Mouse (Mus musculus) forebrain, postnatal 0 days (tissue): ENCODE results near the gene P3h1. TPM values are rescaled to one million over a fixed set of nuclear protein-coding genes. Genes with fewer than 3 reads are reported as not detected.

ENCODE experiments used
- ATAC-seq: fragments of 200-750 bp; cut with Nextera tagmentation; 2 replicates; pipeline ENCODE4 v1.8.0; 2017; ENCODE audit warnings: mild to moderate bottlenecking, moderate library complexity
- DNase-seq: peaks from one replicate; pipeline ENCODE4 v3.0.0-alpha.2; 2015
- H3K27ac ChIP-seq: fragments of 300-500 bp; sonication (generic); 2 replicates; pipeline ENCODE4 v1.5.1; 2014; ENCODE audit warnings: low read depth, mild to moderate bottlenecking, antibody characterized with exemption, low read length, moderate library complexity, mixed read lengths
- H3K27me3 ChIP-seq: fragments of 300-500 bp; sonication (generic); 2 replicates; pipeline ENCODE4 v1.6.1; 2014; ENCODE audit warnings: mild to moderate bottlenecking, low read length, mixed read lengths; ENCODE audit not compliant: insufficient read depth
- H3K36me3 ChIP-seq: fragments of 300-500 bp; sonication (generic); 2 replicates; pipeline ENCODE4 v1.6.1; 2014; ENCODE audit warnings: mild to moderate bottlenecking, moderate library complexity; ENCODE audit not compliant: insufficient read depth
- H3K4me1 ChIP-seq: fragments of 300-500 bp; sonication (generic); 2 replicates; pipeline ENCODE4 v1.6.1; 2014; ENCODE audit warnings: antibody characterized with exemption; ENCODE audit not compliant: insufficient read depth
- H3K4me2 ChIP-seq: fragments of 300-500 bp; sonication (generic); 2 replicates; pipeline ENCODE4 v1.6.1; 2014; ENCODE audit warnings: low read depth, mild to moderate bottlenecking, moderate library complexity
- H3K4me3 ChIP-seq: fragments of 300-500 bp; sonication (generic); 2 replicates; pipeline ENCODE4 v1.5.1; 2014; ENCODE audit warnings: low read depth, low read length, mixed read lengths
- H3K9ac ChIP-seq: fragments of 300-500 bp; sonication (generic); 2 replicates; pipeline ENCODE4 v1.6.1; 2014; ENCODE audit warnings: mild to moderate bottlenecking
- H3K9me3 ChIP-seq: fragments of 300-500 bp; sonication (generic); 2 replicates; pipeline ENCODE4 v1.6.1; 2016; ENCODE audit warnings: low read length
- CTCF ChIP-seq: sonication (generic); IDR thresholded peaks from 2 replicates; pipeline ENCODE4 v1.5.1; 2016; ENCODE audit warnings: antibody characterized with exemption, control low read depth, low read depth
- WGBS: fragments of 180-500 bp; shearing (Covaris S2); extraction: QIAGEN DNeasy Blood & Tissue Kit; methylation state at CpG from one replicate; pipeline ENCODE4 v1.1.7; 2014; 5-methylcytosine and 5-hydroxymethylcytosine counted together
- polyA plus RNA-seq: library from polyadenylated mRNA; unstranded; fragments of >200 nt; fragmentation: Nextera tagmentation; extraction: Ambion mirVana; gene quantifications from 2 replicates; pipeline ENCODE4 v1.2.1, GENCODE M21; 2015
- total RNA-seq: library from RNA; depleted of rRNA; stranded (reverse); fragments of >200 nt; gene quantifications from 2 replicates; pipeline ENCODE4 v1.2.3, GENCODE M21; 2014; rRNA removed

The P3h1 gene
- total and polyA plus RNA-seq, 2 experiments from 2014 or later, result 8.9 to 12.8 TPM

DNA sequence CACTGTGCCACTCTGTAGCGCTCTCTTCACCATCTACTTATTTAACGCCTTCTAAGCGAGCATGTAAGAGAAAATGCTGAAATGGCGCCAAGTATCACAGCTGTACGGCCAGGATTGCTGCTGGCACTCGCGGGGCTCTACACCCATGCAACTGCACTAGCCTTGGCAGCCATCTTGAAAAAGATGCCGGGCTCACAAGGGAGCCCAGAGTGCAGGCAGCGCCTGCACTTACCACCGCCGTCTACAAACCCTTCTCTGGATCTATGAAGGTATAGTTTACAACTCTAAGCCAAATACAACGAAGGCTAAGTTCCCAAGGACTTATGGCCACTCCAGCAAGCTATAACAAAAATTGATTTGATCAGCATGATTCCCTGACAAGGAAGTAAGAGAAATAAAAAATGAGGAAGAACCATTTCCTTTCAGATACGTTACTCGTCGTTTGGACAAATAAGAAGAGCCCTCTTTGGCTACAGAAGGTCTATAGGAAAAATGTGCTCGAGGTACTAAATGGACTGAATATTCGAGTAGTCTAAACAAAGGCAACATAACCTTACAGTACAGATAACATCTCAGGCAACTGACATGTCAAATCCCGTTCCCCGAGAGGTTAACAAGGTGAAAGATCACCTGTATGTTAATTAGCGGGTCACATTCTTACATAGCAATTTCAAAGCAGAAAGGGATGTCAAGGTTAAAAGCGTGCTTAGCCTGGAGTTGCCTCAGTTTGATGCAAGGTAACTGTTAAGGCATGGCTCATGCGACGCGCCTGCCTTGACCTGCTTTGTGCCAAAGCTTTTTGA lies 60.3 kb downstream of the P3h1 start:
- Histone ChIP-seq H3K9me3 (no peaks in the 10 kb centered on the region), H3K4me3 (peak overlapping the region; percentile 90), H3K27ac (peak overlapping the region; percentile 95), H3K4me2 (peak overlapping the region; percentile 66), H3K36me3 (no peaks in the 10 kb centered on the region; the same call in 1 of the 2 replicates), H3K9ac (peak overlapping the region; percentile 83), H3K27me3 (no peaks in the 10 kb centered on the region), H3K4me1 (peaks cover 20% of the 10 kb centered on the region; the same call in 1 of the 2 replicates)
- DNase-seq (peak; percentile 79), ATAC-seq (peak; percentile 23)
- TF ChIP-seq CTCF, result no peak
- 1% methylated on average over 24 of the region's 24 CpGs for WGBS

DNA sequence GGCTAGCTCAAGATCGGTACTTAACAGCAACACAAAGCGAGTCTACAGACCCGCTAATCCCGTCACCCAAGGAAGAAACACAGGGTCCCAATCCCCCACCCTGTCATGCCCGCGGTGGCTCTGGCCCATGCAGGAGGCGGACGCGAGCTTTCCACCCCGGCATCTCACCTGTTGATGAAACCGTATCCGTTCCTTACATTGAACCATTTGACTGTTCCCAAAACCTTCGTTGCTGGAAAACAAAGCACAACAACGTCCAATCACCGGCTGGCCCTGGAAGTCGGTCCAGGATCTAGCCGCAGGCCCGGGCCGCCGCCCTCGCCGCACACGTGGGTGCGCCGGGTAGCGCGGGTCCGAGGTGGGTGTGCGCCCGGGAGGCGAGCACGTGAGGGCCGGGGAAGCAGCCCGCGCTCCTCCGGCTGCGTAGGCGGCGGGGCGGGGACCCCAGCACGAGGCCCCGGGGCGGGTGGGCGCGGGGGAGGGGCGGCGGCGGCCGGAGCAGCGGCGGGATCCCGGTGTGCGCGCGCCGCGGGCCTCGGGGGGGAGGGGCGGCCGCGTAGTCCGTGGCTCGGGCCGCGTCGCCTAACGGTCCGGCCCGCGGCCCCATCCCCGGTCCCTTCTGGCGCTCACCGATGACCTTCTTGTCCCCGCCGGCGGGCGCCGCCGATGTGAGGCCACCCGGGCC lies 61.0 kb downstream of the P3h1 start:
- peak overlapping the region; percentile 83 for H3K9ac ChIP-seq
- DNase-seq, result peak; percentile 47
- ATAC-seq, result peak; percentile 10; the same call in 1 of the 2 replicates
- WGBS, result 3% methylated on average over 66 of the region's 80 CpGs
- no peaks in the 10 kb centered on the region for H3K9me3 ChIP-seq
- no peak for TF ChIP-seq CTCF
- peak overlapping the region; percentile 90 for H3K4me3 ChIP-seq
- no peaks in the 10 kb centered on the region; the same call in 1 of the 2 replicates for H3K36me3 ChIP-seq
- no peaks in the 10 kb centered on the region for H3K27me3 ChIP-seq
- peak overlapping the region; percentile 95 for H3K27ac ChIP-seq
- peak overlapping the region; percentile 66 for H3K4me2 ChIP-seq
- peaks cover 20% of the 10 kb centered on the region; the same call in 1 of the 2 replicates for H3K4me1 ChIP-seq

- Histone ChIP-seq H3K4me3 (peak within 1 kb of the TSS; percentile 90), H3K4me1 (peaks cover 20% of the 10 kb centered on the region; the same call in 1 of the 2 replicates), H3K9me3 (no peaks in the 10 kb centered on the region), H3K4me2 (peak within 1 kb of the TSS; percentile 66), H3K9ac (peak within 1 kb of the TSS; percentile 83), H3K27me3 (no peaks in the 10 kb centered on the region), H3K27ac (peak within 1 kb of the TSS; percentile 95), H3K36me3 (no peaks in the 10 kb centered on the region; the same call in 1 of the 2 replicates)
- peak; percentile 100 for DNase-seq
- ATAC-seq, result peak; percentile 98
- no peak for TF ChIP-seq CTCF
- 3% methylated on average over 61 of the region's 61 CpGs for WGBS
Observed at GRCm38 (mm10) chr4:119294415-119295133, 61.9 kb downstream of the P3h1 start, which contains the start of gene Ybx1. Gene Ybx1 (minus strand): TSS chr4:119294604.

DNA sequence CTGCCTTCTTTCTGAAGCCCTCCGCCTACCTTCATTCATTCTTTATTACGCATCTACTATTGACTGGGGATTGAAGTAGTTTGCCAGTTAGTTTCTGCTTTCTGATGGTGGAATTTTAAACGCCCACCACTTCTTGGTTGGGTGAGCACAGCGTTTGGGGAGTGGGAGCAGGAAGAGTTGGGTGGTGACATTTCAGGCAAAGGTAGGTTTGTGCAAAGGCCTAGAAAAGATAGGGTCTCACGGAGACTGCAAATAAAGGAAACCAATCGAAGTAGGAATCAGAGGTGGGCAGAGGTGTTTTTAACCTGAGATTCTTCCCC lies 62.4 kb downstream of the P3h1 start:
- Histone ChIP-seq H3K27ac (peak overlapping the region; percentile 95), H3K4me2 (peak overlapping the region; percentile 59), H3K4me1 (peaks cover 19% of the 10 kb centered on the region; the same call in 1 of the 2 replicates), H3K9ac (peak overlapping the region; percentile 73), H3K36me3 (no peaks in the 10 kb centered on the region; the same call in 1 of the 2 replicates), H3K9me3 (no peaks in the 10 kb centered on the region), H3K4me3 (peak overlapping the region; percentile 90), H3K27me3 (no peaks in the 10 kb centered on the region)
- WGBS, result 4% methylated on average over 6 of the region's 6 CpGs
- ATAC-seq (no peak), DNase-seq (no peak)
- TF ChIP-seq CTCF, result no peak

- TF ChIP-seq CTCF, result no peak
- Histone ChIP-seq H3K4me3 (no peak overlapping the region), H3K27me3 (no peaks in the 10 kb centered on the region), H3K36me3 (no peaks in the 10 kb centered on the region), H3K4me1 (0 out of 2 replicates have a peak, but pooled peaks cover 5% of the 10 kb centered on the region), H3K27ac (no peak overlapping the region), H3K9ac (no peak overlapping the region), H3K4me2 (no peak overlapping the region), H3K9me3 (no peaks in the 10 kb centered on the region)
- WGBS, result 91% methylated on average over 2 of the region's 2 CpGs
- no peak for ATAC-seq
- DNase-seq, result no peak
Observed at GRCm38 (mm10) chr4:119297361-119297760, 64.6 kb downstream of the P3h1 start.

Other genes with a start within 250 kb of the P3h1 start
- 53.6 and 64.8 TPM in 2 replicates for gene Slc2a1, start 124.2 kb upstream of the P3h1 start, total RNA-seq
- gene Slc2a1, start 124.2 kb upstream of the P3h1 start, polyA plus RNA-seq, result 41.4 and 43.1 TPM in 2 replicates
- 6.5 and 7.2 TPM in 2 replicates for gene Zfp691, start 58.7 kb upstream of the P3h1 start, total RNA-seq
- gene Zfp691, start 58.7 kb upstream of the P3h1 start, polyA plus RNA-seq, result 1.2 and 2.2 TPM in 2 replicates
- 0.15 and 0.33 TPM in 2 replicates for gene Ermap, start 42.9 kb upstream of the P3h1 start, total RNA-seq
- gene Ermap, start 42.9 kb upstream of the P3h1 start, polyA plus RNA-seq, result 0.24 and 0.36 TPM in 2 replicates
- 124 and 139 TPM in 2 replicates for gene Svbp, start 37.6 kb upstream of the P3h1 start, total RNA-seq
- gene Svbp, start 37.6 kb upstream of the P3h1 start, polyA plus RNA-seq, result 227 and 298 TPM in 2 replicates
- gene Tmem269, start 14.7 kb upstream of the P3h1 start, total RNA-seq, result 0.15 TPM in 1 of 2 replicates, not detected in the other
- gene Tmem269, start 14.7 kb upstream of the P3h1 start, polyA plus RNA-seq, result 0.62 and 0.65 TPM in 2 replicates
- 17.6 and 23.2 TPM in 2 replicates for gene AU022252, start 203 bp upstream of the P3h1 start, total RNA-seq
- gene AU022252, start 203 bp upstream of the P3h1 start, polyA plus RNA-seq, result 22.7 and 23.4 TPM in 2 replicates
- gene Cldn19, start 22.5 kb downstream of the P3h1 start, total RNA-seq, result 0.86 and 0.92 TPM in 2 replicates
- gene Cldn19, start 22.5 kb downstream of the P3h1 start, polyA plus RNA-seq, result 0.59 and 1.7 TPM in 2 replicates
- gene Ybx1, start 61.7 kb downstream of the P3h1 start, total RNA-seq, result 829 and 985 TPM in 2 replicates
- gene Ybx1, start 61.7 kb downstream of the P3h1 start, polyA plus RNA-seq, result 1,107 and 1,112 TPM in 2 replicates
- gene Ppih, start 87.6 kb downstream of the P3h1 start, total RNA-seq, result 41.7 and 41.9 TPM in 2 replicates
- 60.0 and 71.0 TPM in 2 replicates for gene Ppih, start 87.6 kb downstream of the P3h1 start, polyA plus RNA-seq
- gene Ccdc30, start 182.6 kb downstream of the P3h1 start, total RNA-seq, result 15.1 and 16.7 TPM in 2 replicates
- gene Ccdc30, start 182.6 kb downstream of the P3h1 start, polyA plus RNA-seq, result 19.2 and 23.0 TPM in 2 replicates
- gene Ppcs, start 189.5 kb downstream of the P3h1 start, total RNA-seq, result 13.5 and 16.3 TPM in 2 replicates
- 20.6 and 20.9 TPM in 2 replicates for gene Ppcs, start 189.5 kb downstream of the P3h1 start, polyA plus RNA-seq
- 0.33 and 0.77 TPM in 2 replicates for gene Zmynd12, start 189.9 kb downstream of the P3h1 start, total RNA-seq
- 0.82 and 1.1 TPM in 2 replicates for gene Zmynd12, start 189.9 kb downstream of the P3h1 start, polyA plus RNA-seq